Mouse (Mus musculus): ENCODE results near the gene Slc17a6. TPM values are rescaled to one million over a fixed set of nuclear protein-coding genes. Genes with fewer than 3 reads are reported as not detected.

Gene Slc17a6
- polyA plus RNA-seq, 1 experiment from 2014 or later = not detected

Other genes starting within 250 kb of the Slc17a6 start
- gene Ano5, start 111.0 kb upstream of the Slc17a6 start, polyA plus RNA-seq (2018) = not detected in 3 replicates
- 0.86 to 1.8 TPM (median 1.4 TPM) in 3 replicates for gene Gas2, start 240.0 kb downstream of the Slc17a6 start, polyA plus RNA-seq (2018)
- 1.4 to 4.0 TPM (median 2.2 TPM) in 3 replicates for gene Fancf, start 240.3 kb downstream of the Slc17a6 start, polyA plus RNA-seq (2018)

All from macrophage (primary cell).